Mouse (Mus musculus) stomach, adult 2 months (tissue): ENCODE data around the gene Mnt. TPM values are rescaled to one million over a fixed set of nuclear protein-coding genes. Genes with fewer than 3 reads are reported as not detected.

Source experiments
- polyA plus RNA-seq: library from polyadenylated mRNA; depleted of rRNA; stranded (reverse); fragments of >200 nt; gene quantifications from 2 replicates; pipeline ENCODE4 v1.2.3, GENCODE M21; 2012; rRNA removed

Mnt gene
- 9.7 and 10.1 TPM in 2 replicates for polyA plus RNA-seq

DNA sequence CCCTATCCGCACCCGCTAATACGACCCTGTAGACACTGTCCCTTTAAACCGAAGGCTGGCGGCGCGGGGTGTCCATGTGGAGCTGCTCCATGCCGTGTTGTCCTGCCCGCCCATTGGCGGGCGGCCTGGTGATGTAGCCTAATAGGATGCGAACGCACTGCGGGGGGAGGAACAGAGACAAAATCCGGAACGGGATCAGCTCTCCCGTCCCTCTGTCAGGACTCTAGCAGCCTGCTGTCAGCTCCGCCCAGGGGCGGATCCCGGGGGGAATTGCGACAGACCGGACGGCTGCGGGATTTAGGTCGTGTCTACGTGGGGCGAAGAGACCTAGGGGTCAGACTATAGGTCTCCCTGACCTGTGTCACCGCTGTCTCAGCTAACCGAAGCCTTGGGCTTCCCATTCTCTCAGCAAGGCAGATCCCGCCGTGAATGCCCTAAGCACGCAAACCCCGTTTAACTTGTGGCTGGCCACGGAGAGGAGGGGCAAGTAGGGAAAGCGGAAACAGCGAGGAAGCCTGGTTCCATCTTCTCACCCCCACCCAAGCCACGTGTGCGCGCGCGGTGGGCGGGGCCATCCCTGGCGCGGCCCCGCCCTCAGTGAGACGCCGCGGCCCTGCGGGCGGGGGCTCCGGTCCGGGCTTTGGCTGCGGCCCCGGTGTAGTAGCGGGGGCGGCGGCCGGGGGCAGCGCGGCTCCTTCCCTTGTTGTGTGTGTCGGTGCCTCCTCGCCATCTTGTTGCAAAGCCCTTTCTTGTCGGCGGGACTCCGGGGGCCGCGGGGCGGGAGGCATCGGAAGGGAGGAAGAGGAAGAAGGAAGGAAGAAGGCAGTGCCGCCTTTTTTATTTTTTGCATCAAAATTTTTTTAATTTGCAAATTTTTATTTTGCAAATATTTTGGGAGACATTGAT lies at the start of gene Mnt:
Mnt (plus strand) TSS at position 665 of the 906 bp plus-strand sequence.

Other genes starting within 250 kb of the Mnt start
- 19.1 and 21.4 TPM in 2 replicates for gene Rap1gap2, start 220.0 kb upstream of the Mnt start, polyA plus RNA-seq
- 0.22 and 0.58 TPM in 2 replicates for gene Ccdc92b, start 211.3 kb upstream of the Mnt start, polyA plus RNA-seq
- 20.7 and 24.4 TPM in 2 replicates for gene Cluh, start 181.4 kb upstream of the Mnt start, polyA plus RNA-seq
- gene Pafah1b1, start 106.2 kb upstream of the Mnt start, polyA plus RNA-seq = 2.2 and 3.3 TPM in 2 replicates
- gene Mettl16, start 60.1 kb upstream of the Mnt start, polyA plus RNA-seq = 0.59 and 1.2 TPM in 2 replicates
- 15.4 and 17.2 TPM in 2 replicates for gene Sgsm2, start 66.1 kb downstream of the Mnt start, polyA plus RNA-seq
- gene Tsr1, start 67.2 kb downstream of the Mnt start, polyA plus RNA-seq = 2.2 and 3.2 TPM in 2 replicates
- 13.5 and 13.9 TPM in 2 replicates for gene Smg6, start 94.9 kb downstream of the Mnt start, polyA plus RNA-seq
- gene Srr, start 95.0 kb downstream of the Mnt start, polyA plus RNA-seq = 1.6 and 2.1 TPM in 2 replicates